Mouse (Mus musculus): ENCODE data around the gene Kctd15. TPM values are rescaled to one million over a fixed set of nuclear protein-coding genes. Genes with fewer than 3 reads are reported as not detected.

Kctd15 gene
- polyA plus RNA-seq, 1 experiment from 2014 or later = 41.9 TPM

DNA sequence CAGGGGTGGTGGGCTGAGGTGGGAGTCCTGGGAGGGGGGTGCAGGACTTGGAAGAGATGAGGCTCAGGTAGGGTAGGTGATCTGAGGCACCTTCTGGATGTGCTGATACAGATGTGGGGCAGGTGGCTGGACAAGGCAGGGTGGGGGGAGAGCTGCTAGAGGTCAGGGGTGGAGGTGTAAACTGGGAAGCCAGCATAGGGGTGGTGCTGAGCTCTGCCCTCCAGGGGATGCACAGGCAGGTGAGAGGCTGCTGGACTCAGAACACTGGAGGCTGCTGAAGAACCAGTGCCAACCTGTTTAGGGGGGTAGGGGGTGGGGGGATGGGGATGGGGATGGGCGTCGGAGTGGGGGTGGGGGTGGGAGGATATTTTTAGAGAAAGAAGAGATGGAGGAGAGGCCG lies 14.2 kb upstream of the Kctd15 start:
- Histone ChIP-seq H3K9ac (replicated peaks; ENCODE audit: low read length) (no peak overlapping the region), H3K36me3 (ENCODE audit: insufficient read depth, low read length) (no peaks in the 10 kb centered on the region), H3K27ac (ENCODE audit: low read length) (no peak overlapping the region), H3K9me3 (ENCODE audit: low read length) (no peaks in the 10 kb centered on the region), H3K27me3 (ENCODE audit: insufficient read depth, low read length) (peaks cover 31% of the 10 kb centered on the region), H3K4me1 (ENCODE audit: insufficient read depth, low read length) (peaks cover 28% of the 10 kb centered on the region), H3K4me2 (replicated peaks; ENCODE audit: low read depth, low read length) (no peak overlapping the region), H3K4me3 (ENCODE audit: low read length) (no peak overlapping the region)
- ATAC-seq (ENCODE audit: low FRiP score, low TSS enrichment) = no peak
- 60% methylated on average over 3 of the region's 3 CpGs for WGBS

DNA sequence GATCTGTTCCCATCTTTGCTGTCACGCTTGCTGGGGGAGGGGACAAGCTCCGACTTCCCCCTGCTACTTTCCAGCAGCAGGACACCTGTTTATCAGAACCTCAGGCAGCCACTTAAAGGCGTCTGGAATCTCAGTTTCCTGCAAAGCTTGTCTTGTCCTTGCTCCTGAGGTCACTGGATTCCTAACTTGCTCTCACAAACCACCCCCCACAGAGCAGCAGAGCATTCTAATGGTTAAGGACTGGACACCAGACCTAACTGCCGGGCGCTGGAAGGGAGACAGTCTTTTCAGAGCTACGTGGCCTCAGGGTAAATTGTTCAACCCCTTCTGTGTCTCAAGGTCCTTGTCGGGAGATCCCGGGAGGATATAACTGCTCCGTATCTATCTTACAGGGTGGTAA lies 12.8 kb upstream of the Kctd15 start:
- Histone ChIP-seq H3K27ac (ENCODE audit: low read length) (no peak overlapping the region), H3K4me3 (ENCODE audit: low read length) (no peak overlapping the region), H3K4me2 (replicated peaks; ENCODE audit: low read depth, low read length) (no peak overlapping the region), H3K9ac (replicated peaks; ENCODE audit: low read length) (no peak overlapping the region), H3K36me3 (ENCODE audit: insufficient read depth, low read length) (no peaks in the 10 kb centered on the region), H3K27me3 (ENCODE audit: insufficient read depth, low read length) (peaks cover 16% of the 10 kb centered on the region), H3K9me3 (ENCODE audit: low read length) (no peaks in the 10 kb centered on the region), H3K4me1 (ENCODE audit: insufficient read depth, low read length) (peaks cover 16% of the 10 kb centered on the region)
- WGBS = 25% methylated on average over 9 of the region's 9 CpGs
- no peak for ATAC-seq (ENCODE audit: low FRiP score, low TSS enrichment)

DNA sequence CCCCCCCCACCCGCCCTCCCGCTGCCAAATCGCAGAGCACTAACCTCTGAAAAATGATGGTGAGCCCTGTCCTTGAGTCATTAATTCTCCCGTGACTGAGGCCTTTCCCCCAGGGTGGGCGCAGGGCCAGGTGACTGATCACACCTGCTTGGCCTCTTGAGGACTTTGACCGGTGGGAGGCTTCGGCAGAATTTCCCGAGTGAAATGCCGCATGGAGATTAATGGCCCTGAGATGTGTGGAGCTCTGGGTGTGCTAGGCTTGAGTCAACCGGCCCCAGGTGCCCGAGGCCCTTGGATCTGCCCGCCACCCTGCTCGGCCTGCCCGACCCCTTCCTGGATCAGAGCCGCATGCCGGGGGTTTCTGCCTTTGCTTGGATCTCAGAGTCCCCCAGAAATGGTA lies 11.3 kb upstream of the Kctd15 start:
- H3K4me1 ChIP-seq (ENCODE audit: insufficient read depth, low read length) = peaks cover 17% of the 10 kb centered on the region
- H3K4me3 ChIP-seq (ENCODE audit: low read length) = no peak overlapping the region
- no peaks in the 10 kb centered on the region for H3K36me3 ChIP-seq (ENCODE audit: insufficient read depth, low read length)
- peak; percentile 36; the same call in 1 of the 2 replicates for ATAC-seq (ENCODE audit: low FRiP score, low TSS enrichment)
- peaks cover 3% of the 10 kb centered on the region; the same call in 1 of the 2 replicates for H3K27me3 ChIP-seq (ENCODE audit: insufficient read depth, low read length)
- no peaks in the 10 kb centered on the region for H3K9me3 ChIP-seq (ENCODE audit: low read length)
- no peak overlapping the region for H3K9ac ChIP-seq (replicated peaks; ENCODE audit: low read length)
- H3K27ac ChIP-seq (ENCODE audit: low read length) = peak overlapping the region; percentile 47; the same call in 1 of the 2 replicates
- no peak overlapping the region for H3K4me2 ChIP-seq (replicated peaks; ENCODE audit: low read depth, low read length)
- WGBS = 30% methylated on average over 16 of the region's 16 CpGs

GRCm38 (mm10) chr7:34663145-34663544 lies 6.6 kb upstream of the Kctd15 start:
- H3K4me3 ChIP-seq (ENCODE audit: low read length) = no peak overlapping the region
- H3K36me3 ChIP-seq (ENCODE audit: insufficient read depth, low read length) = no peaks in the 10 kb centered on the region
- H3K9ac ChIP-seq (replicated peaks; ENCODE audit: low read length) = no peak overlapping the region
- no peak for ATAC-seq (ENCODE audit: low FRiP score, low TSS enrichment)
- H3K4me1 ChIP-seq (ENCODE audit: insufficient read depth, low read length) = peaks cover 10% of the 10 kb centered on the region; the same call in 1 of the 2 replicates
- H3K27me3 ChIP-seq (ENCODE audit: insufficient read depth, low read length) = no peaks in the 10 kb centered on the region
- no peak overlapping the region for H3K27ac ChIP-seq (ENCODE audit: low read length)
- no peaks in the 10 kb centered on the region for H3K9me3 ChIP-seq (ENCODE audit: low read length)
- WGBS = 53% methylated on average over 7 of the region's 7 CpGs
- no peak overlapping the region for H3K4me2 ChIP-seq (replicated peaks; ENCODE audit: low read depth, low read length)

GRCm38 (mm10) chr7:34662227-34662626 lies 5.7 kb upstream of the Kctd15 start:
- H3K4me2 ChIP-seq (replicated peaks; ENCODE audit: low read depth, low read length) = no peak overlapping the region
- H3K27me3 ChIP-seq (ENCODE audit: insufficient read depth, low read length) = no peaks in the 10 kb centered on the region
- H3K4me1 ChIP-seq (ENCODE audit: insufficient read depth, low read length) = peaks cover 7% of the 10 kb centered on the region; the same call in 1 of the 2 replicates
- H3K4me3 ChIP-seq (ENCODE audit: low read length) = no peak overlapping the region
- 34% methylated on average over 5 of the region's 5 CpGs for WGBS
- ATAC-seq (ENCODE audit: low FRiP score, low TSS enrichment) = no peak
- no peaks in the 10 kb centered on the region for H3K36me3 ChIP-seq (ENCODE audit: insufficient read depth, low read length)
- no peaks in the 10 kb centered on the region for H3K9me3 ChIP-seq (ENCODE audit: low read length)
- no peak overlapping the region for H3K27ac ChIP-seq (ENCODE audit: low read length)
- no peak overlapping the region for H3K9ac ChIP-seq (replicated peaks; ENCODE audit: low read length)

DNA sequence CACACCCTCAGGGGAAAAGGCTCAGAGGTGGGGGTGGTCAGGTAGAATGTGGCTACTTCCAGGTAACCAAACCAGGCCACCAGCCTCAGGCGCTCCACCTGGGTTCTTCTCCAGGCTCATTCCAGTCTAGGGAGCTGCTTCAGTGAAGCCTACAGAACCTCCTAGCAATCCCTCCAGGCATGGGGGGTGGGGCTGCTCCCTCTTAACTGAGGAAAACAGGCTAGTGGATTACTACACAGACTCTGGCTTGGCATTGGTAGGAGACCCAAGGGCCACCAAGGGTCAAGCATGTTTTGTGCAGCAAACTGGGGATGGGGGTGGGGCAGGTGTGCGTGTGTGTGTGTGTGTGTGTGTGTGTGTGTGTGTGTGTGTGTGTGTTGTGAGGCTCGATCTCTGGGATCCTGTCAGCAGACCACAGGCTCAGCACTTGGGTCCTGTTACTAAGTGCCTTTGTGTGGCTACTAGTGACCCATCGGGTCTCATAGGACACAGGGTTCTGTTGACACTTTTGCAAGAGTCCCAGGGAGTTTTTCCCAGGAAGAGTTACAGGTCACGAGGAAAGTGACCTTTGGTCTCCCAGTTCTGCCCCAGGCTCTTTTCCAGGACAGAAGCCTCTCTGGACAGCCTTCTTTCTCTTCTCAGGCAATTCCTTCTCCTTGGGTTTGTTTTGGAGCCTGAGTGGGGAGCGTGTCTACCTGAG lies 3.0 kb upstream of the Kctd15 start:
- H3K9ac ChIP-seq (replicated peaks; ENCODE audit: low read length) = no peak overlapping the region
- H3K9me3 ChIP-seq (ENCODE audit: low read length) = no peaks in the 10 kb centered on the region
- 63% methylated on average over 6 of the region's 6 CpGs for WGBS
- H3K27me3 ChIP-seq (ENCODE audit: insufficient read depth, low read length) = no peaks in the 10 kb centered on the region
- no peak for ATAC-seq (ENCODE audit: low FRiP score, low TSS enrichment)
- H3K27ac ChIP-seq (ENCODE audit: low read length) = no peak overlapping the region
- H3K4me1 ChIP-seq (ENCODE audit: insufficient read depth, low read length) = peaks cover 7% of the 10 kb centered on the region; the same call in 1 of the 2 replicates
- no peak overlapping the region for H3K4me3 ChIP-seq (ENCODE audit: low read length)
- H3K4me2 ChIP-seq (replicated peaks; ENCODE audit: low read depth, low read length) = no peak overlapping the region
- no peaks in the 10 kb centered on the region for H3K36me3 ChIP-seq (ENCODE audit: insufficient read depth, low read length)

DNA sequence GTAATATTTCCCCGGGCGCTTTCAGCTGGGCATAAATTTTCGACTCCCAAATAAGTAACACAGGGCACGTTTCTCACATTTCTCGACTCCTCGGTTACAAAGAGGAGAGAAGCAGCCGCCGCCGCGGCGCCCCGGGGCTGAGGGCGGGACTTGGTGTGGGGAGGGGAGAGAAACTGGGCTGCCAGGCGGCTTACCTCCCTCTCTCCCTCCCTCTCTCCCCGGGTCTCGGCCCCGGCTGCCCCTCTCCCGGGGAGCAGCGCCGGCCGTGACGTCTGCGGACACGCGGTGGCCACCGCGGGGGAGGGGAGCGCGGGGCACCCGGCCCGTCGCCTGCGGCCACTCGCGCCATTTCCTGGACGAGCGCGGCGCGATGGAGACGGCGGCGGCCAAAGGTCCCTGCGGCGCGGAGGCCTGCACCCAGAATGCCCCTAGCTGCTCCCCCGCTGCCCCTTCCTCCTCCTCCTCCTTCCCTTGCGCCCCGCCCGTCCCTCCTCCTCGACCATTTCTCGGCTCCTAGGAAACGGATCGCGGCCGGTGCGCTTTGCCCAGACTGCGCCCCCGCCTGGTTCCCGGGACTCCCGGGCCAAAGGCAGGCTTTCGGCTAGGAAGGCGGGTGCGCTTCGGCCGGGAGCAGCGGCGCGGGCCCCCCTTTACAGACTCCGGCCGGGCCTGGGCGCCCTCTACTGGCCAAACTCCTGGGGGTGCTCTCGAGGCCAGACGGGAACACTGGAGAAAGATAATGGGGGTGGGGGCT lies 1.3 kb downstream of the Kctd15 start:
- H3K9me3 ChIP-seq (ENCODE audit: low read length) = no peaks in the 10 kb centered on the region
- peaks cover 15% of the 10 kb centered on the region for H3K4me1 ChIP-seq (ENCODE audit: insufficient read depth, low read length)
- peak overlapping the region; percentile 100 for H3K27ac ChIP-seq (ENCODE audit: low read length)
- ATAC-seq (ENCODE audit: low FRiP score, low TSS enrichment) = peak; percentile 80
- peak overlapping the region; percentile 86 for H3K4me2 ChIP-seq (replicated peaks; ENCODE audit: low read depth, low read length)
- no peaks in the 10 kb centered on the region for H3K27me3 ChIP-seq (ENCODE audit: insufficient read depth, low read length)
- 0% methylated on average over 49 of the region's 74 CpGs for WGBS
- H3K9ac ChIP-seq (replicated peaks; ENCODE audit: low read length) = peak overlapping the region; percentile 97
- H3K36me3 ChIP-seq (ENCODE audit: insufficient read depth, low read length) = 0 out of 2 replicates have a peak, but pooled peaks cover 2% of the 10 kb centered on the region
- peak overlapping the region; percentile 75 for H3K4me3 ChIP-seq (ENCODE audit: low read length)

GRCm38 (mm10) chr7:34654441-34655085 lies 2.0 kb downstream of the Kctd15 start:
- Histone ChIP-seq H3K36me3 (ENCODE audit: insufficient read depth, low read length) (peaks cover 6% of the 10 kb centered on the region), H3K9me3 (ENCODE audit: low read length) (no peaks in the 10 kb centered on the region), H3K27ac (ENCODE audit: low read length) (peak overlapping the region; percentile 100), H3K4me3 (ENCODE audit: low read length) (peak overlapping the region; percentile 75), H3K9ac (replicated peaks; ENCODE audit: low read length) (peak overlapping the region; percentile 97), H3K27me3 (ENCODE audit: insufficient read depth, low read length) (no peaks in the 10 kb centered on the region), H3K4me2 (replicated peaks; ENCODE audit: low read depth, low read length) (peak overlapping the region; percentile 86), H3K4me1 (ENCODE audit: insufficient read depth, low read length) (peaks cover 15% of the 10 kb centered on the region)
- under 1% methylated on average over 59 of the region's 81 CpGs for WGBS
- peak; percentile 53 for ATAC-seq (ENCODE audit: low FRiP score, low TSS enrichment)

DNA sequence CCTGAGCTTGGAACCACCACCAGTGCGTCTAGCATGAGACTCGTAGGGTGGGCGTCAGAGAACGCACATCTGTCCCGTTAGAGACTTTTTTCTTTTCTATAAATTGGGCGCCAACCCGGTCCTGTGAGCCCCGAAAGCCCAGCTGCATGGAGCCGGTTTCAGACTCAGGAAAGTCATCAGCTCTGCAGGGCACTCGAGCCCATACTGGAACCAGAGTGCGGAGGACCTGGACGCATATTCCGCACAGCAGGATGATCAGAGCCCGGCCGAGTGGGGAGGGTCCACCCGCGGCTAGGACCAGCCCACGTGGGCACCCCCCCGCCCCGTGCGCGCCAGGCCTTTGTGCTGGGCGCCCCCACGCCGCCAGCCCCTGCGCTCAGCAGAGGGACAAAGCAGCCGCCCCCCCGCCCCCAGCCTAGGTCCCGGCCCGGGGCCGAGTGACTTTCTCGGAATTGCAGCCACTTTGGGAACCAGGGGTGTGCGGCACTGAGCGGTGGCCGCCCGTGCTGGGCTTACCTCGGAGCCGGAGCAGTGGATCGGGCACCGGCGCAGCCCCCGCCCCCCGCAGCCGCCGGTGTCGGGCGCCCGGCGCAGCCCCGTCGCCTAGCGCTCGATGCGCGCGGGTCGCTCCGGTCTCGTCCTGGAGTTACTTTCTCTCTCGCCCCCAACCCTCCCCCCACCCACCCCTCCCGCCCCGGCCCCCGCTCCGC lies 2.6 kb downstream of the Kctd15 start:
- H3K27me3 ChIP-seq (ENCODE audit: insufficient read depth, low read length) = no peaks in the 10 kb centered on the region
- under 1% methylated on average over 52 of the region's 64 CpGs for WGBS
- peak overlapping the region; percentile 97 for H3K9ac ChIP-seq (replicated peaks; ENCODE audit: low read length)
- peaks cover 12% of the 10 kb centered on the region for H3K36me3 ChIP-seq (ENCODE audit: insufficient read depth, low read length)
- H3K27ac ChIP-seq (ENCODE audit: low read length) = peak overlapping the region; percentile 100
- peak overlapping the region; percentile 75 for H3K4me3 ChIP-seq (ENCODE audit: low read length)
- ATAC-seq (ENCODE audit: low FRiP score, low TSS enrichment) = peak; percentile 53
- H3K4me1 ChIP-seq (ENCODE audit: insufficient read depth, low read length) = peaks cover 10% of the 10 kb centered on the region
- peak overlapping the region; percentile 86 for H3K4me2 ChIP-seq (replicated peaks; ENCODE audit: low read depth, low read length)
- no peaks in the 10 kb centered on the region for H3K9me3 ChIP-seq (ENCODE audit: low read length)
